Mouse (Mus musculus) ES-CJ7 (cell line): ENCODE data around the gene Mfsd2a.

ENCODE experiments used
- DNase-seq: peaks from one replicate; pipeline ENCODE4 v3.0.0; 2011; ENCODE audit warnings: low read depth, low spot score

Mfsd2a gene

DNA sequence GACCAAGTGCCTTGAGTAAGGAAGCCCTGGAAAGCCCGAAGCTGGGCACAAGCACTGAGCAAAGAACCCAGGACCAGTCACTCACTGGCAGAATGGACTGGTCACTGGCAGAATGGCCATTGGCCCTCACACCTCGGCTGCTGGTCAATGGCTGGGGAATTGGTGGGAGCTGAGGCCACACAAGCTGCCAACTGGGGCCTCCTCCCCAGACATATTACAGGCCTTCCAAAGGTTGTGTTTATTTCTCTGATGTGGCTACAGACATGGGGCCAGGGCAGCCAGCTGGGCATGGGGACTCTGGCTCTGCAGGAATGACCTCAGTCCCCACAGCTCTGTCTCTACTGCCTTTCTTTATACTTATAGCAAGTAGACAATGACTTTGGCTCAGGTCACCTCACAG is 17.9 kb upstream of the Mfsd2a start:
- no peak for DNase-seq

DNA sequence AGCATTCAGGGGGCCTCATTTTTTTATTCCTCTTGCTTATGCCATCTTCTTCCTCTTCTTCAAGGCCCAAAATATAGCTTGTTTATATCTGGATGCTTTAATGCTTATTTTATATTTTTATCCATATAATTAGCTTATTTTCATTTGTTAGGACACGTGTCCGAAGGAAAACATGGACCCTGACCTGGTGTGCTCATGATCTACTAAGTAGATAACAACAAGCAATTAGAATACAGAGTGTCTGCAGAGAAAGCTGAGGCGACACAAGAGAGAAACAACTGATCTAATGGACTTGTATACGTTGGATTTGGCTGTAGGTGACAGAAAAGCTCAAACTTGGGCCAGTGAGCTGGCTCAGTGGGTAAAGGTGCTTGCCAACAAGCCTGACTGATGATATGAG is 15.9 kb upstream of the Mfsd2a start:
- DNase-seq: no peak

DNA sequence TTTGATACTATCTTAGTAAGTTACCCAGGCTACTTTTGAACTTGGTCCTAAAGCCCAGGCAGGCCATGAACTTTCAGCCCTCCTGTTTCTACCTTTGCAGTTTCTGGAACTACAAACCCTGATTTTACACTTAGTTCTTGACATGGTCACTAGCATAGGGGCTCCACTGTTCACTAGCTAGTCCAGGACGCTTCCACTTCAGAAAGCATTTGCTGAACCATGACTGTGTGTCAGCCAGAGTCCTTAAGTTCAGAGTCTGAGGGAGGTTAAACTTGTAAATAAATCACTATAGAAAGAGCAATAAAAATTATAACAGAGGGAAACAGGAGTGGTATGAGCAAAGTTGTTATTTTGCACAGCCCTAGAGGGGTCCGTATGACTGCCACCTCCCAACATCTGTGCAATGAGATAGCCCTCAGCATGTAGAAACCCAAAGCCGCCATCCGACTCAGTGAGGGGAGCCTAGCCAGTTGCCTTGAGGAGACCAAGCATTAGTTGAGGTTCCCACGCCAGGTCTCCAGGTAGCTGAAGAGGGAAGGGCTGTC is 14.1 kb upstream of the Mfsd2a start:
- no peak for DNase-seq

DNA sequence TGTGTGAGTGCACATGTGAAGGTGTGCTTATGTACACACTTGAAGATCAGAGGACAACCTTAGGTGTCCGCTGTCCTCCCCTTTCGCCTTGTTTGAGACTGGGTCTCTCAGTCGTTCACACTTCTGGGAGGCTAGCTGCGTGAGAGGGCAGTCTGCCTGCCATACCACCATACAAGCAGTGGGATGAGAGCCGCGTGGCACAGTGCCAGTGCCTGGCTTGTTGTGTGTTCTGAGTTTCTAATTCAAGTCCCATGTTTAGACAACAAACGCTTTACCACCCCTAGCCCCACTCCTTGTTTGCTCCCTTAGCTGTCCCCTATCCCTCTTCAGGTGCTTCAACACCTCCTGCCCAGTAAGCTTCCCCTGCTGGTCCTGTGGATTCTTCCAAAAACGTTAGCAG is 11.1 kb upstream of the Mfsd2a start:
- no peak for DNase-seq

DNA sequence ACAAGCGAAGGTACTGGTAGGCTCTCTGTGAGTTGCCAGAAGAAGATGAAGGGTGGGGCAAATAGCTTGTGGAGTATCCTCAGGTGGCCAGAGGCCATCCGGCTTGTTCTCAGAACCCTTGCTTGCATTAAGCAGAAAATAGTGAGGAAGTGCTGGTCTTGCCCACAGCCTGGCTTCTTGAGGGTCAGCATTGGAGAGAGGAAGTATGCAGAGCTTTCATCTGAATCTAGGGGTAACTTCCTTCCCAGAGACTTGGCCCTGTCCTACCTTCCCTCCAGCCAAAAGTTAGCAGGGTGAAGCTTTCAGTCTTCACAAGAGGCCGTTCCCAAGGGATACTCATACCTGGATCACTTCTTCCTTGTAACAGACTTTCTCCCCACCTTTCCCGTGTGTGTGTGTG is 10.7 kb upstream of the Mfsd2a start:
- no peak for DNase-seq

DNA sequence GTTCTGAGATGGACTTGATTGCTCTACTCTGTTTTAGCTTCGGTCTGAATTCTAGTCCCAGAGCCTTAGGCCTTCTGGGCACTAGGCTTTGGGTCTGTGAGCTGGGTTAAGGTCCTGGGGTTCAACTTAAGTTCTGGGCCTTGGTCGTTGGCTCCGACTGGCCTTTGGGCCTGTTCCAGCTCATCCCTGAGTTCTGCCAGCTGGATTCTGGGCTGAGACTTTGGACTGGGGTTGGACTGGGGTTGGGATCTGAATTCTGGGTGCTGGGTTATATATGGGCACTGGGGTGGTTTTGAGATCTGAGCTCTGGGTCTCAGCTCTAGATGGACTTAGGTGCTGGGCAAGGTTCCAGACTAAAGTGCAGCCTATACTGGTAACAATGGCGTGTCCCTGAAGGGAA is 10.2 kb upstream of the Mfsd2a start:
- no peak for DNase-seq

DNA sequence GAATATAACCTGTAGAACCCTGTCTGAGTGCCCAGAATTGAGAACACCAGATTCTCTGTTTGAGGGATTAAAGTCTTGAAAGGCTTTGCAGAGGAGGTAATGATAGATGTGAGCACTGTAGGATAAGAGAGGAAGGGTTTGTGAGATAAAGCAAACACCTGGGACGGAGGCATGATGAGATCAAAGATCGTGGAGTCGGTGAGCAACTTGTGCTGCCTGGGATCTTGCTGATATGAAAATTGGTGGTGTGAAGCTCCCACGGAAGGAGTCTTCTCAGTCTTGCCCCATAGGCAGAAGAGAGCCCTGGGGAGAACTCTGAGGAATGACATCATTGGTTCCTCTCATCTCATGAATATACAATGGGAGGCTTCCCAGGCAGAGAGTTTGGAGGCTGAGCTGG is 7.1 kb upstream of the Mfsd2a start:
- DNase-seq: no peak

DNA sequence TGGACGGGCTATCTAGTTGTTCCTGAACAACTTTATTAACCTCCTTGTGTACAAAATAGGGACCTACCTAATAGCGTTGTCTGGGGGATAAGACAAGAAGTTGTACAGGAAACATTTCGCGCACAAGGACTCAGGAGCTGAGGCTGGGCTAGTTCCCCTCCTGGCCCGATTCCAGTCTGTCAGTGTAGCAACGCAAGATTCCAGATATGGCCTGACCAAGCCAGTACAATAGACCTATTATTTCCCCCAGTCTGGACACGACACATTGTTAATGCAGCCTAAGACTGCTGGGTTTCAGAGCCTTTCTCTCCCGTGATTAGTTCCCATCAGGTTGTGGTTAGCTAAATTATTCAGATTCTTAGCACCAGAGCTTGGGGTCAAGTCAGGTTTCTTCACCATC is 1.8 kb upstream of the Mfsd2a start:
- DNase-seq: no peak

DNA sequence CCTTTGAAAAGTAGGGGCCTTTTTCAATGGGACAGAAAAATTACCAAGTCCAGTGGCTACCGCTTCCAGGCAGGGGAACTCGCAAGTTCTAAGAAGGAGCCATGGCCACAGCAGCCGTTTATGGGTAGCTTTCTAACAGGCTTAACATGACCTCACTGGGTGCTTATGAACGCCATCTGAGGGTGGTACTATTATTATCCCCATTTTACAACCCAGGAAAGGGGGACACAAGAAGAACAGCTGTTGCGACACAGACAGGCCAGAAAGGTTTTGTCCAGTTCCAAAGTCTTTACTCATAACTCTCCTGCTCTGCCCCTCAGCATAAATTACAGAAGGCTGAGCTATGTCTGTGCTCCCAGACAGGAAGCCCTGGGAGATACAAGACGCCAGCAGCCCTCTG is 601 bp upstream of the Mfsd2a start:
- no peak for DNase-seq

DNA sequence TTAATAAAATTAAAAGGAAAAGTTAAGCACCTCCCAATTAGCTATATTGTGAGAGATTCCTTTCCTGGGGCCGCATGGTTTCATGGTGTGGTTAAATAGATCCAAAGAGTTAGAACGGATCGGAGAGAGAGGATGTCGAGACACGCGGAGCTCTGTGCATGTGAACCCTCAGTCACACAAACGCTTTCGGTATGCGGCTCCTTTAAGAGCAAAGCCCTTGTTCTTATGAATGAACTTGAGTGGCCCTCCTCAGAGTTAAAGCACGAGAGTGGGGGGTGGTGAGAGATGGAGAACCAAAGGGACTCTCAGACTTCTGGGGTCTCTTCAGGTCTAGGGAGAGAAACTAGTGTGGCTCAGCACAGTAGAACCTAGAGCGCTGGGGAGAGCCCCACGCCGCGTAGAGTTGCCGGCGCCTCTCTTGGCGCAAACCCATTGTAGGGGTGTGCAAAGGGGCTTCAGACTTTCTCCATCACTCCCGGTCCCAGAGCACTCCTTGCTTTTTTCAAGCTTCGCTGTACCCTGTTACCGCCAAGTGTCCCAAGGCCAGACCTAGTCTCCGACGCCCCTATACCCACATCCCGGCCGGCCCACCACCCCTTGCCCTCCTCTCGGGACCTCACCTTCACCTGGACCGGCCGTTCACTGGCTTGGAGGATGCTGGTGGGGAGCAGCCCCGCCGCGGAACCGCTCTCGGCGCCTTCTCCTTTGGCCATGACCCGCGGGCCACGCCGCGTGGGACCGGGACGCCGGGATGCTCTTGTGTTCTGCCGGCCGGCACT is 478 bp downstream of the Mfsd2a start:
- DNase-seq: peak; percentile 47

DNA sequence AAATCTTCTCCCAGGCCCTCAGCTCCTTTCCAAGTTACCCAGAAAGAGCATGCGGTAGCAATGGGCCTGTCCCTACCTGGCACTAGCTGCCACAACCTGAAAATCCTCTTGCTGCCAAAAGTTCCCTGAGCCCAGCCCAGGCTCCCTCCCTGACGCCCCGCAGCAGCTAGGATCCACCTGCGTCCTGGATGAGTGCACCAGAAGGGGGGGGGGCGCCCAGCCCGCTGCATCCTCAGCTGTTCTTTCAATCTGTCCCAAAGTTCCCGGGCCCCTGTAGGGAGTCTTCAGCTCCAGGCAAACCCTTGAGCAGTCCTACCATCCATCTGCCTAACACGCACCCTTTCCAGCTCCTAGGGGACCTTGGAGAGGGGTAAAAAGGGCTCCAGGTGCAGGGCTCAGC is 1.2 kb downstream of the Mfsd2a start:
- no peak for DNase-seq

DNA sequence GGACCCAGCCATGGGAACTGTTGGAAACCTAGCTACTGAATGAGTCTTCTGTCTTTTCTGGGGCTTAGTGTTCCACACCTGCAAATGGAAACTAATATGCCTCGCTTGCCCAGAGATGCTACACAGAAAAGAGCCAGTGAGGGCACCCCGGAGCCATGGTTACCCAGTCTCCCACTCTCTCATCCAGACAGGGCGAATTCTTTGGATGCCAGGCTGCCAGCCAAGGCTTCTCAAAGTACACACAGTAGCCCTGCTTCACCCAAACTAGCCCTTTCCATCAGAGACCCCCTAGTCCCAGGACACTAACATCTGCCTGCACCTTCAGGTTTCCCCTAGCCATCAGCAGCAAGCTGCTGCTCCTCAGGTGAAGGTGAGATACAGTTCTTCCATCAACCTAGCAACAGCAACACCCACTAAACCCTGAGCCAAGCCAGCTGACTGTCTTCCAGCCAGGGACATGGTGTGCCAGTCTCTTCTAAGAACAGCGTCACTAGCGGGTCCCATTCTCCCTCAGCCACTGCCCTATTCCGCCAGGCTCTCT is 2.4 kb downstream of the Mfsd2a start:
- DNase-seq: no peak

DNA sequence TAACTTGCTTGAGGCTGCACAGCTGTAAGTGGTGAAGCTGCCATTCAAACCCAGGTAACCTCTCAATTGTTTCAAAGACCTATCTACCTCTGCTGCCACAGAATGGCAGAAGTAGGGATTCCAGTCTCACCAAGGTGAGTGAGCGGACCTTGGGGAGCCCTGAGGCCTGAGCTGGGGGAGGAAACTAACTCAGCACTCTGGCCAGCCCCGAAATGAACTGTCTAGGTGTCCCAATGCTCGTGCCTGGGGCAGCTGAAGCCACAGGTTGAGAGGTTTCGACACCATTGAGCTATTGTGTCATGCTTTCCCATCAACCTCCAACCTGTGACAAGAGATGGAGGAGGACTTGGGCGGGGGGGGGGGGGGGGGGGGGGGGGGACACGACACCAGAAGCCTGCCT is 4.7 kb downstream of the Mfsd2a start:
- DNase-seq: no peak

DNA sequence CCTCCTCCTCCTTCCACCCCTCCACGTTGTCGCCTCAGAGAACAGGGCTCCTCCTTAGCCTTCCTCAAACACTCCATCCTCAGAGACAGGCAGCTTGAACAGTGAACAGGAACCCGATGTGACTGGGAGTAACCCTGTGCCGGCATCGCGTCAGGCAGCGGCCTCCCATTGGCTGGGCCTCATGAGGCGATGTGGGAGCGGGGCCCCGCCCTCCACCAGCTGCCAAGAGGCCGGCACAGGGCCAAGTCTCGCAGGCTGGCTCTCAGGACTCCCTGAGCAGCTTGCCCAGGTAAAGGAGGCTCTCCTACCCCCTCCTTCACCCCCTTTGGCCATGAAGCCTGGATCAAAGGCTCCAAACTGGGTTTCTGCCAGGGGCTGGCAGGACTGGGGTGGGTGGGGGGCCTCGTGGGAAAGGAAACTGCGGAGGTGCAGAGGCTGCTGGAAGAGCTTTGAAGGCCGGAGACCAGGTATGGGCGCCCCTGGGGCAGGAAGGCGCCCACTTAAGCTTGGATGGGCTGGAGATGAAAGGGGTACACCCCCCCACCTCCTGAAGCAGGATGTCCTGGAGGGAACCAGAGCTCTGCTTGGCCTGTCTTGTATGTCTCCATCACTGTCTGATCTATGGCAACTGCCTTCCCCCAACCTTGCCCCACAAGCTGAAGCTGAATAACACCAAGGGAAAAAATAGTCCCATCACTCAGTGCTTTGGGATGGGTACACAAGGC is 5.4 kb downstream of the Mfsd2a start:
- DNase-seq: peak; percentile 85

DNA sequence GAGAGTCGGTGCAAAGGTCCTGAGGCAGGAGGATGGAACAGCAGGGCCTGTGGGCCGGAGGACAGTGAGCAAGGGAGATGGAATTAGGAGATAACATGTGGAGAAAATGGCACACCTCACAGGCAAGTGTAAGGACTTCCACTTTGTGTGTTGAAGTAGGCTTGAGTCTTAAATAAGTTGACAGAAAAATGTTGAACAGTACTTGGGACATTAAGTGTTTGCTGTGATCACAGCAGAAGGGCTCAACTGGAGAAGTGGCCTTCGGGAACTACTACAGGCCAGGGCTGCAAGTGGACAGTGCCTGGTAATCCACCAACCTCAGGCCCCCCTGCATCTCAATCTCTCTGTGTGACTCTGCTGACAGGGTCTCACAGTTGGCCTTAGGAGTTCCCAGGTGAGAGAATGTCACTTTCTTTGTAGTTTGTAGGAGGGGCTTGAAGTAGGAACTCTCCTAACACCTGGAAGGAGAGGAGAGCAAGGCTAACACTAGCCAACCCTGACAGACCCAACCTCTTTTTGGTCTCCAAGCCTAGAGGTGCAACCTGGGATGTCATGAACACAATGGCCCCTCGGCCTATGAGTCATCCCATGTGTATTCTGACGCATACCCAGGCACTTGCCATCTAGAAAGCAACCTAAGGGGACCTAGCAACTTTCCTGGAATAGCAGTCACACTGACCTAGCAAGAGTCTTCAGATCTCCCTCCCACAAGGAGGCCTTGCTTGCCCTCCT is 6.1 kb downstream of the Mfsd2a start:
- no peak for DNase-seq

DNA sequence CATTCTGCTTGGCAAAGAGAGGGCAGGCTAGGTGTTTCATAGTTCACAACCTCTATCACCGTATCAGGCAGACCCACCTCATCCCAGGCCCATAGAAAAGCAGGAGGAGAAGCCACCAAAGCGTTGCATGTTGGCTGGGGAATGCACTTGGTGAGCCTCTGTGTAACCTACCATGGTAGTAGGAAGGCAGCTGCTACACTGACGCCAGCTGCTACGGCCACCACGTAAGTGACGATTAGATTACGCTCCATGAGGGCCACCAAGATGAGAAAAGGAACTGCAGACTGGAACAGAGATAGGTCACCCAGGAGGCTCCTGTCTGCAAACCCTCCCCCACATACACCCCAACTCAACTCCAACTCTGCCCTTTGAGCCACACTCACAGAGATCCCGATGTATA is 11.9 kb downstream of the Mfsd2a start:
- DNase-seq: no peak

DNA sequence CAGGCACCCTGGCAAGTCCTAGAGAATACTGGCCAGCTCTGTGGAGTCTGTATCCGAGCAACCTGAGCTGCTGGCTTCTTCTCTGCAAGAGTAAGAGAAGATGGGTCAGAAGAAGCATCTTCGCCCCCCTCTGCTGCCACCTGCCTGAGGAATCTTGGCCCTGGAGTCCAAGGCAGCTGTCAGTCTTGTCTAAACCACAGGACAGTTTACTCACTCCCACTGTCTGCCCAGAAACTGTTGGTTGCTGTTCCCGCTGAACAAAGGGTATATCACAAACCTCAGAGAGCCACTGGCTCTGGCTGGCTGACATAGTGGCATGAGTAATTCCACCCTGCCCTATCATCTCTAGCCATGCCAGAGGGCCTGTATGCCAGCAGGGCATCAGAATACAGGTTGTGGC is 13.8 kb downstream of the Mfsd2a start:
- DNase-seq: no peak

DNA sequence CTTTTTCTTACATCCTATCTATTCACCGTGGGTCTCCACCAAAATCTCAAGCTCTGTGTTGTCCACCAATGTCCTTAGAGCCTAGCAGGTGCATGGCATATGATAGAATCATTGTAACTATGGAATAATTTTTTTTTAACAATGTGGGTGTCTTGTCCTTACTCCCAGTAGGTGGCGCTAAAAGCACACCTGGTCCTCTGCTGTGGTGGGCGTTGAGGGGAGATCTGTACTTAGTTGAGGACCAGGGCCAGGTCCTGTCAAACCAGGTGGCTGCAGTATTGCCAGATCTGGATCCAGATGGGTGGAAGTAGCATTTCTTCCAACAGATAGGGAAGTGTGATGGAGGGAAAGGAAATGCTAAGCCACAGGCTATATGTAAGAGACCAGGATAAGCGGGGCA is 16.6 kb downstream of the Mfsd2a start:
- peak; percentile 70 for DNase-seq

DNA sequence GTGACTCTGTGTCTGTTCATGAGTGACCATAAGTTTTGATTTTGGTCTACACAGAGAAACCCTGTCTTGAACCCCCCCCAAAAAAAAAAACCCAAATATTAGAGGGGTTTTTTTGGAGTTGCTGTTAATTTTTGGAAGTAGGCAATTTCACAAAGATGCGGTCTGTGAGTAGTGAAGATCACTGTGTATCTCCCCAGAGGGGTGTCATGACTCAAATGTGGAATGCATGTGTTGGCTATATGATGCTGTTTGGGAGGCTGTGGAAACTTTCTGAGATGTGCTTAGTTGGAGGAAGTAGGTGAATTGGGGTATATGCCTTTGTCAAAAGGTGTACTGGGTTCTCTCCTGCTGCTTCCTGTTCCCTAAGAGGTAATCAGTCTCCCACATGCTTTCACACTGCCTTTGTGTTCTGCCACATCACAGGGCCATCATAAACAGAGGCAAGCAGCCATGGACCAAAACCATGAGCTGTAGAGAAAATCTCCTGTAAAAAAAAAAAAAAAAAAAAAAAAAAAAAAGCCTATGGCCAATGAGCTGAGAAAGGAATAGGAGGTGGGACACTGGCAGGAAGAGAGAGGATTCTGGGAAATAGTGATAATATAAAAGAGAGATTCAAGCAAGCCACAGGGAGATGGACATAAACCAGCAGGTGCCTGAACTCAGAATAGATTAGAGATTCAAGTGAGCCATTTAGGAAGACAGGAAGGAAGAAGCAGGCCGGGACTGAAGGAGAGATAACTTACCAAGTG is 21.8 kb downstream of the Mfsd2a start:
- no peak for DNase-seq

DNA sequence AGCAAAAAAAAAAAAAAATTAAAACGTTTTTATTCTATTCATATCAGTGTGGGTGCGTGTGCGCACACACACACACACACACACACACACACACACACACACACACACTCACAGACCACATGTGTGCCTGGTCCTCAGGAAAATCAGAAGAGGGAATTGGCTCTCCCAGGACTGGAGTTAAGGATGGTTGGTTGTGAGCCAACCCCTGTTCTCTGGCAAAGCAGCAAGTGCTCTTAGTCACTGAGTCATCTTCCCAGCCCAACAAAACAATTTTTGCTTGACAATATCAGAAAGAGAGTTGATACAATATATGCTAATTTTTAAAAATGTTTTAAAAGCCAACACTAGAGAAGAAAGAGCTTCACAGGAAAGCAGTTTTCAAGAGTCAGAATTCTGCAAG is 23.5 kb downstream of the Mfsd2a start:
- no peak for DNase-seq

DNA sequence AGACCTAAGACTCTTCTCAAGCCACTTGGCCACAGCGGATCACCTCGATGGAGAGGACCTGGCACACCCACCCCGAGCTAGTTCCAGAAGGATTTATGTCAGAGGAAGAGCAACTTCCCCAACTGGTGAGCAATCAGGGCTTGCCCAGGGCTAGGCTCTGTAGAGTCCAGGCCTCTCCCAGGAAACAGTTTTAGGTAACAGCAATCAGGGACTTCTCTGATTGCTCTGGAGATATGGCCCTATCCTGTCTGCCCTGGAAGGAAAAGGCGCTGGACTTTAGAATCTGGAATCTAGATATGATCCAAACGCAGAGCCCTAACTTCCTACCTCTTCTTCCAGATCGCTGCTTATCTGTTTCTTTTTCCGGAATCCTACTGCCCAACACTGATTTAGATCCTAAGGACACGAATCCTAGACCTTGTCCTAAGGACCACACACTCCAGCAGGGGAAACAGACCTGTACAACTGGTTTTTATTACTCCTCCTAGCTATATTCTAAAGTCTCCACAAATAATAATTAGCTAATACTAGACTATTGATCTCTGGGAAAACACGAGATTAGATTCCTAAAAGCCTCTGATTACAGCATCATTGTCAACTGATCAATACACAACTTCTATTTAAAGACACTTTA is 25.4 kb downstream of the Mfsd2a start:
- no peak for DNase-seq
